Mouse (Mus musculus): ENCODE results near the gene Utp3. TPM values are rescaled to one million over a fixed set of nuclear protein-coding genes. Genes with fewer than 3 reads are reported as not detected.

The Utp3 gene
- polyA plus RNA-seq, 1 experiment from 2014 or later, result 69.9 TPM

DNA sequence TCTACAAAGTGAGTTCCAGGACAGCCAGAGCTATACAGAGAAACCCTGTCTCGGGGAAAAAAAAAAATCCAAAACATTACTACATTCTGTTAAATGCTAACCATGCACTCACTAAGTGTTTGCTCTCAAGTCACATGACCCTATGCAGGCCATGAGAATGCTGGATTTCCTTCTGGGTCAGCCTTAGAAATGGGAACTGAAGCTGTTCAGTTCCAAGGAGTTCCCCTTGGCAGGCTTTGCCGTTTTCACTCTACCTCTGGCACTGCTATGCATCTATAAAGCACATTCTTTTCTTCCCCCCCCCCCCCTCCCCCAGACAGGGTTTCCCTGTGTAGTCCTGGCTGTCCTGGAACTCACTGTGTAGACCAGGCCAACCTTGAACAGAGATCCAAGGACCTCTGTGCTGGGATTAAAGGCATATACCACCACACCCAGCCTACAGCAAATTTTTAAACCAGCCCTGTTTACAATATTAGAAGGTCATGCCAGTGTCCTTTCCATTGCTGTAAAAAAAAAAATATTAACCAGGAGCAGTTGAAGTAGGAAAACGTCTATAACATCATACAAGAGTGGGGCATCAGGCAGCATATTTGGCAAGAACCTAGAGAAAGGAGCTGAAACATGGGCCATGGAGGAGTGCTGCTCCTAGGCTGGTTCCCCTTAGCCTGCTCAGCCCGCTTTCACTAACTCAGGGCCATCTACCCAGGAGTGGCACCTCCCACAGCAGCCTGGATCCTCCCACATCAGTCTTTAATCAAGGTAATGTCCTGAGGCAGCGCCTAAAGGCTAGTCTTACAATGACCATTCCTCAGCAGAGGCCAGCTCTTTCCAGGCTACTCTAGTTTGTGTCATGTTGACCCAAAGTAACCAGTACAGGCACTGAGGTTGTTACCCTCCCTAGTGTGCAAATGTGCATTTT lies 41.5 kb downstream of the Utp3 start:
- H3K36me3 ChIP-seq (ENCODE audit: control insufficient read depth, insufficient read depth, low read length), result no peaks in the 10 kb centered on the region
- no peaks in the 10 kb centered on the region for H3K4me1 ChIP-seq (ENCODE audit: control insufficient read depth, insufficient read depth, low read length)
- no peaks in the 10 kb centered on the region for H3K27me3 ChIP-seq (ENCODE audit: control insufficient read depth, insufficient read depth, low read length)
- no peaks in the 10 kb centered on the region for H3K9me3 ChIP-seq (ENCODE audit: control insufficient read depth, low read length)
- H3K4me3 ChIP-seq (ENCODE audit: low read depth, low read length), result no peak overlapping the region
- ATAC-seq (ENCODE audit: insufficient read depth, low FRiP score, low TSS enrichment) (no peak), DNase-seq (ENCODE audit: low spot score) (no peak)
- 82% methylated on average over 5 of the region's 5 CpGs for WGBS
- no peak overlapping the region for H3K4me2 ChIP-seq (ENCODE audit: low read depth)
- no peak overlapping the region for H3K27ac ChIP-seq (ENCODE audit: low read depth, low read length)
- H3K9ac ChIP-seq (ENCODE audit: low read length), result no peak overlapping the region

DNA sequence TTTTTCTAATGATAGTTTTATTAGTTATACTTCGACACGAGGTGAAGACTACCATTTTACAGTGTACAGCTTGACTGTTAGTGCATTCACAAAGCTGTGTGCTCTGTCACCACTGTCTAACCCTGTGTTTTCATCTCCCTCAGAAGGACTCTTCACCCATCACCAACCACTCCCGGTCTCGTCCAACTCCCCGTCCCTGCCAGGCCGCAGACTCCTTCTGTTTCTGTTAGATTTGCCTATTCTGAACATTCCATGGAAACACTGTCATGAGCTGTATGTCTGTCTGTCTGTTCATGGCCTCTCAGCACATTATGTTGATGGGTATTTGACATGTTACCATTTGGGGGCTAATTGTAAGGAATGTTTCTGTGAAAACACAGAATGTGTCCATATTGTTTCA lies 44.7 kb downstream of the Utp3 start:
- H3K9me3 ChIP-seq (ENCODE audit: control insufficient read depth, low read length), result no peaks in the 10 kb centered on the region
- no peak overlapping the region for H3K4me2 ChIP-seq (ENCODE audit: low read depth)
- ATAC-seq (ENCODE audit: insufficient read depth, low FRiP score, low TSS enrichment) (no peak), DNase-seq (ENCODE audit: low spot score) (no peak)
- H3K4me3 ChIP-seq (ENCODE audit: low read depth, low read length), result no peak overlapping the region
- no peak overlapping the region for H3K27ac ChIP-seq (ENCODE audit: low read depth, low read length)
- no peaks in the 10 kb centered on the region for H3K27me3 ChIP-seq (ENCODE audit: control insufficient read depth, insufficient read depth, low read length)
- no peaks in the 10 kb centered on the region for H3K4me1 ChIP-seq (ENCODE audit: control insufficient read depth, insufficient read depth, low read length)
- H3K36me3 ChIP-seq (ENCODE audit: control insufficient read depth, insufficient read depth, low read length), result no peaks in the 10 kb centered on the region
- no peak overlapping the region for H3K9ac ChIP-seq (ENCODE audit: low read length)
- WGBS, result 91% methylated on average over 6 of the region's 6 CpGs

DNA sequence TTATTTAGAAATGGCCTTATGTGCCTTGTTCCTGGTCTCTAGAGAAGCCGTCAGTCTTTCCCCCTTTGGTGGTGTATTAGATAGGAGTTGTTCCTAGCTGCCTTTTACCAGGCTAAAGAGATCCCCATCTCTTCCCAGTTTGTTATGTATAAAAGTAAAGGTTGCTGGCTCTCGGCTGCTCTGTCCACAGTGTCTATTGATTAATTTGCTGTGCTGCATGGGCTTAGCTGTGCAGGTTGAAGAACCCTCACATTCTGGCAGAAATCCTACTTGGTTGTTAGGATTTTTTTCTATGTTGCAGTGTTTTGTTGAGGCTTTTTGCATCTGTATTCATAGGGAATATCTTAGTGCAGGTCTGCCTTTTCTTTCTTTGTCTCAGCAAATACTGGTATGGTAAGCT lies 47.8 kb downstream of the Utp3 start:
- H3K4me2 ChIP-seq (ENCODE audit: low read depth), result no peak overlapping the region

DNA sequence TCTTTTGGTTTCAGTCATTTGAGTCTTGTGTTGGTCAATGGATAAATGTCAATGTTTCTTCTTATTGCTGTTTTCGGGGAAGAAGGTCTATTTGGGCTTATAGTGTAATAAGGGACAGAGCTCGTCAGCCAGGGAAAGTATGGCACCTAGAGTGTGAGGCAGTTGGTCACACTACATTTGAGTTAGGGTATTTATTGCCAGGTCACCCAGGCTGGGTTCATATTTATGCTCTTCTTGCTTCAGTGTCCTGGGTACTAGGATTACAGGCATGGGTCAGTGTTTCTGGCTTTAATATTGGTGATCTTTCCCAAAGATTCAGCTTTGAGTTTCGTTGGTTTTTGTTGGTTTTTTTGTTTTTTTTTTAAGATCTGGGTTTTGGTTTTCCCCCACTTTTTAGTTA lies 48.5 kb downstream of the Utp3 start:
- no peak for DNase-seq (ENCODE audit: low spot score)
- Histone ChIP-seq H3K9ac (ENCODE audit: low read length) (no peak overlapping the region), H3K27me3 (ENCODE audit: control insufficient read depth, insufficient read depth, low read length) (no peaks in the 10 kb centered on the region), H3K4me1 (ENCODE audit: control insufficient read depth, insufficient read depth, low read length) (no peaks in the 10 kb centered on the region), H3K27ac (ENCODE audit: low read depth, low read length) (no peak overlapping the region), H3K4me2 (ENCODE audit: low read depth) (no peak overlapping the region), H3K9me3 (ENCODE audit: control insufficient read depth, low read length) (no peaks in the 10 kb centered on the region), H3K4me3 (ENCODE audit: low read depth, low read length) (no peak overlapping the region), H3K36me3 (ENCODE audit: control insufficient read depth, insufficient read depth, low read length) (no peaks in the 10 kb centered on the region)
- no peak for ATAC-seq (ENCODE audit: insufficient read depth, low FRiP score, low TSS enrichment)
- 76% methylated on average over 3 of the region's 3 CpGs for WGBS

More for the DNA sequence above, 47.8 kb downstream of the Utp3 start:
- H3K27ac ChIP-seq (ENCODE audit: low read depth, low read length), result no peak overlapping the region
- H3K36me3 ChIP-seq (ENCODE audit: control insufficient read depth, insufficient read depth, low read length), result no peaks in the 10 kb centered on the region
- no peaks in the 10 kb centered on the region for H3K9me3 ChIP-seq (ENCODE audit: control insufficient read depth, low read length)
- no peak for ATAC-seq (ENCODE audit: insufficient read depth, low FRiP score, low TSS enrichment)
- DNase-seq (ENCODE audit: low spot score), result no peak
- H3K4me1 ChIP-seq (ENCODE audit: control insufficient read depth, insufficient read depth, low read length), result no peaks in the 10 kb centered on the region
- no peaks in the 10 kb centered on the region for H3K27me3 ChIP-seq (ENCODE audit: control insufficient read depth, insufficient read depth, low read length)
- H3K4me3 ChIP-seq (ENCODE audit: low read depth, low read length), result no peak overlapping the region
- WGBS, result 75% methylated on average over 2 of the region's 2 CpGs
- H3K9ac ChIP-seq (ENCODE audit: low read length), result no peak overlapping the region

DNA sequence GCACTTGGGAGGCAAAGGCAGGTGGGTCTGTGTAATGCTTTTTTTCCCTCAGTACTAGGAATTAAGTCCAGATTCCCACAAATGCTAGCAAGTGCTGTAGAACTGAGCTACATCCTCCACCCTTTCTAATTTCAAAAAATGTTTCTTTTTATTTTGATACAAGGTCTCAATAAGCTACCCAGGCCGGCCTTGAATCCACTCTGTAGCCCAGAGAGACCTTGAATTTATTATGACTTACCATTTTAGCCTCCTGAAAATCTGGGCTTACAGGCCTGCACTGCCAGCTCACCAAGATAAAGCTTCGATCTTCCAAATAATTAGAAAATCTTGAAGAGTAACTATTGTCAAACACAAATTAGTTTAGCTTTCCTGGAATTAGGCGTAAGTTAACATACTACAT lies 49.8 kb downstream of the Utp3 start:
- no peaks in the 10 kb centered on the region for H3K9me3 ChIP-seq (ENCODE audit: control insufficient read depth, low read length)
- no peak overlapping the region for H3K4me3 ChIP-seq (ENCODE audit: low read depth, low read length)
- no peaks in the 10 kb centered on the region for H3K36me3 ChIP-seq (ENCODE audit: control insufficient read depth, insufficient read depth, low read length)
- H3K9ac ChIP-seq (ENCODE audit: low read length), result no peak overlapping the region
- no peaks in the 10 kb centered on the region for H3K4me1 ChIP-seq (ENCODE audit: control insufficient read depth, insufficient read depth, low read length)
- ATAC-seq (ENCODE audit: insufficient read depth, low FRiP score, low TSS enrichment), result no peak
- no peaks in the 10 kb centered on the region for H3K27me3 ChIP-seq (ENCODE audit: control insufficient read depth, insufficient read depth, low read length)
- no peak overlapping the region for H3K4me2 ChIP-seq (ENCODE audit: low read depth)
- H3K27ac ChIP-seq (ENCODE audit: low read depth, low read length), result no peak overlapping the region
- 94% methylated on average over 3 of the region's 3 CpGs for WGBS
- DNase-seq (ENCODE audit: low spot score), result no peak

DNA sequence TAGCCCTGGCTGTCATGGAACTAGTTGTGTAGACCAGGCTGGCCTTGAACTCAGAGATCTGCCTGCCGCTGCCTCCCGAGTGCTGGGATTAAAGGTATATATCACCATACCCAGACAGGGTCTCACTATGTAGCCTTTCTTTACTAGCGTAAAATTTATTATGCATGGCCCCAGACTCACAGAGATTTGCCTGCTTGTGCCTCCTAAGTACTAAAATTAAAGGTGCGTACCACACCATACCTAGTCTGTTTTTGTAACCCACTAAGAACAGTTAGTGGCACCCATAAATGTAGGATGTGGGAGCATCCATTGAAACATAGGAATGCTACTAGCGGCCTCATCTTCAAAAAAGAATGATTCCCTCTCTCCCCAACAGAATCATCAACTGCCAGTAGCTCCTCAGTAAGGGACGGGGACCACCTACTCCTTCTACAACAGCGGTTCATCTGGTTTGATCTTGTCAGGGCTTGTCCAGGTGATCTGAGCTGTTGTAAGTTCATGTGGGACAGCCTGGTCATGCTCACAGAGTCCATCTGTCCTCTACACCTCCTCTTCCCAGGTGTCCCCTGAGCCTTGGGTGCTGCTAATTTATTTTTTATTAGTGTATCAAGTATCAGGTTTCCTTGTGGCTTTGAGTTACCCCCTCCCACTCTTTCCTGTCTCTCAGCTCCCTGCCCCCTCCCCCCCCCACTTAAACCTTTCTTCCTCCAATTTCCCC lies 50.5 kb downstream of the Utp3 start:
- Histone ChIP-seq H3K36me3 (ENCODE audit: control insufficient read depth, insufficient read depth, low read length) (no peaks in the 10 kb centered on the region), H3K4me2 (ENCODE audit: low read depth) (no peak overlapping the region), H3K4me3 (ENCODE audit: low read depth, low read length) (no peak overlapping the region), H3K27me3 (ENCODE audit: control insufficient read depth, insufficient read depth, low read length) (no peaks in the 10 kb centered on the region), H3K27ac (ENCODE audit: low read depth, low read length) (no peak overlapping the region), H3K9ac (ENCODE audit: low read length) (no peak overlapping the region), H3K4me1 (ENCODE audit: control insufficient read depth, insufficient read depth, low read length) (no peaks in the 10 kb centered on the region), H3K9me3 (ENCODE audit: control insufficient read depth, low read length) (no peaks in the 10 kb centered on the region)
- WGBS, result 92% methylated on average over 7 of the region's 7 CpGs
- DNase-seq (ENCODE audit: low spot score) (no peak), ATAC-seq (ENCODE audit: insufficient read depth, low FRiP score, low TSS enrichment) (no peak; the same call in 1 of the 2 replicates)

Other genes starting within 250 kb of the Utp3 start
- not detected in 2 replicates for gene Prol1, start 237.2 kb upstream of the Utp3 start, polyA plus RNA-seq (2014; fragmentation: Nextera tagmentation; extraction: Ambion mirVana)
- not detected in 2 replicates for gene Amtn, start 178.4 kb upstream of the Utp3 start, polyA plus RNA-seq (2014; fragmentation: Nextera tagmentation; extraction: Ambion mirVana)
- not detected in 2 replicates for gene Ambn, start 98.5 kb upstream of the Utp3 start, polyA plus RNA-seq (2014; fragmentation: Nextera tagmentation; extraction: Ambion mirVana)
- gene Enam, start 66.5 kb upstream of the Utp3 start, polyA plus RNA-seq (2014; fragmentation: Nextera tagmentation; extraction: Ambion mirVana), result not detected in 2 replicates
- 0.21 and 0.34 TPM in 2 replicates for gene Jchain, start 26.6 kb upstream of the Utp3 start, polyA plus RNA-seq (2014; fragmentation: Nextera tagmentation; extraction: Ambion mirVana)
- 130 and 134 TPM in 2 replicates for gene Rufy3, start 10.6 kb downstream of the Utp3 start, polyA plus RNA-seq (2014; fragmentation: Nextera tagmentation; extraction: Ambion mirVana)
- gene Grsf1, start 121.7 kb downstream of the Utp3 start, polyA plus RNA-seq (2014; fragmentation: Nextera tagmentation; extraction: Ambion mirVana), result 105 and 108 TPM in 2 replicates
- 15.6 and 16.2 TPM in 2 replicates for gene Mob1b, start 166.4 kb downstream of the Utp3 start, polyA plus RNA-seq (2014; fragmentation: Nextera tagmentation; extraction: Ambion mirVana)
- gene Dck, start 210.5 kb downstream of the Utp3 start, polyA plus RNA-seq (2014; fragmentation: Nextera tagmentation; extraction: Ambion mirVana), result 118 and 119 TPM in 2 replicates